In genomic region chr14:43821869-43822268, GRCm38 (mm10) we compare ENCODE assay signal across 22 mouse cellular contexts. TPM values are rescaled to one million over a fixed set of nuclear protein-coding genes. Genes with fewer than 3 reads are reported as not detected.
DNase-seq lines count a peak whose midpoint lies in the region; ATAC-seq lines count a peak whose summit lies in the region.
"Not testable (repeated sequence)": the region's sequence is repeated elsewhere in the genome, so short reads cannot be mapped to it uniquely, and the experiment has no call there.
"Had no signal": no experiment of that assay in that cellular context is flagged by ENCODE, and none has a peak within 500 bp of the region (broad histone marks: within the 10 kb centered on the region; RNA-seq: fewer than 3 reads in every experiment).

No protein-coding gene starts in this region.

- not testable (repeated sequence) for H3K36me3 ChIP-seq in heart, embryonic 12.5 days; liver, embryonic 11.5 days (ENCODE audit: control insufficient read depth, insufficient read depth, low read length); liver, embryonic 13.5 days

- H3K4me2 ChIP-seq in heart, embryonic 12.5 days; liver, embryonic 11.5 days; liver, embryonic 13.5 days: not testable (repeated sequence)

- H3K4me3 ChIP-seq in heart, embryonic 12.5 days; liver, embryonic 11.5 days (ENCODE audit: low read depth, low read length); liver, embryonic 13.5 days (replicated peaks): not testable (repeated sequence)

- not testable (repeated sequence) for H3K9ac ChIP-seq in heart, embryonic 12.5 days; liver, embryonic 11.5 days (ENCODE audit: low read depth, low read length); liver, embryonic 13.5 days

- H3K27me3 ChIP-seq in heart, embryonic 12.5 days (replicated peaks); liver, embryonic 11.5 days (replicated peaks; ENCODE audit: control insufficient read depth, insufficient read depth, low read length); liver, embryonic 13.5 days: not testable (repeated sequence)

- not testable (repeated sequence) for DNase-seq in liver, embryonic 11.5 days (ENCODE audit: low spot score); liver, embryonic 13.5 days

- not testable (repeated sequence) for H3K4me1 ChIP-seq in heart, embryonic 12.5 days (replicated peaks); liver, embryonic 11.5 days (replicated peaks; ENCODE audit: control insufficient read depth, insufficient read depth, low read length); liver, embryonic 13.5 days (replicated peaks)

- not testable (repeated sequence) for H3K9me3 ChIP-seq in heart, embryonic 12.5 days (replicated peaks); liver, embryonic 11.5 days (ENCODE audit: control insufficient read depth, low read length); liver, embryonic 13.5 days (replicated peaks)

- 53% methylated on average over 1 of the region's 2 CpGs for WGBS in heart, embryonic 12.5 days
- WGBS in liver, embryonic 11.5 days, result 39% methylated on average over 1 of the region's 2 CpGs
- 23% methylated on average over 1 of the region's 2 CpGs for WGBS in liver, embryonic 13.5 days (ENCODE audit: insufficient replicate concordance)

- H3K27ac ChIP-seq in heart, embryonic 12.5 days (ENCODE audit: poor library complexity, severe bottlenecking); liver, embryonic 11.5 days (ENCODE audit: low read depth, low read length); liver, embryonic 13.5 days: not testable (repeated sequence)

- peak; percentile 57; the same call in 1 of the 2 replicates for ATAC-seq in frontal cortex, adult (ENCODE audit: low TSS enrichment)
- ATAC-seq in heart, embryonic 12.5 days (ENCODE audit: insufficient number of reproducible peaks, low FRiP score), result 0 out of 2 replicates have a peak, but pooled peaks have one; percentile 45
- 0 out of 2 replicates have a peak, but pooled peaks have one; percentile 53 for ATAC-seq in liver, embryonic 11.5 days (replicated peaks; ENCODE audit: low FRiP score)
- ATAC-seq in liver, embryonic 13.5 days (ENCODE audit: low read depth), result peak; percentile 71; the same call in 1 of the 2 replicates
- peak; percentile 94 for ATAC-seq in megakaryocyte, adult 5-6 weeks (ENCODE audit: poor library complexity, severe bottlenecking)
- ATAC-seq in megakaryocyte-erythroid progenitor cell, adult 5-6 weeks (replicated peaks; ENCODE audit: low FRiP score, low TSS enrichment, poor library complexity, severe bottlenecking), result peak; percentile 83
- peak; percentile 73 for ATAC-seq in neutrophil, adult 5-6 weeks (ENCODE audit: extremely low read depth, insufficient number of reproducible peaks, low FRiP score, poor library complexity, severe bottlenecking)

RNA-seq across cellular contexts. Expression of gene Gm8180, which starts 37.3 kb away (rescaled TPM):
- not detected in 2 replicates for polyA plus RNA-seq in heart, embryonic 12.5 days (2016; fragmentation: Nextera tagmentation; extraction: Ambion mirVana)
- not detected in 2 replicates for polyA plus RNA-seq in liver, embryonic 11.5 days (2014; fragmentation: Nextera tagmentation; extraction: Ambion mirVana)
- not detected in 2 replicates for polyA plus RNA-seq in liver, embryonic 13.5 days (2015; fragmentation: Nextera tagmentation; extraction: Ambion mirVana)
- total RNA-seq in megakaryocyte, adult 5-6 weeks (2015), result not detected in 2 replicates
- total RNA-seq in megakaryocyte, adult 5-6 weeks (2017), result not detected in 2 replicates
- total RNA-seq in megakaryocyte-erythroid progenitor cell, adult 5-6 weeks (2014; fragmentation: Nextera tagmentation), result not detected in 2 replicates
- not detected in 2 replicates for total RNA-seq in megakaryocyte-erythroid progenitor cell, adult 5-6 weeks (2017)
- not detected in 2 replicates for total RNA-seq in neutrophil, adult 5-6 weeks (2017)
- total RNA-seq: adrenal gland, adult 2 months; adrenal gland, postnatal 10 days; adrenal gland, postnatal 25 days; adrenal gland, postnatal 4 days; ES-E14; MEL had no signal
- polyA plus RNA-seq: adrenal gland, adult 2 months; brain, embryonic 14.5 days; C2C12; cortical plate, adult 2 months; embryonic facial prominence, embryonic 10.5 days; embryonic facial prominence, embryonic 12.5 days; embryonic facial prominence, embryonic 14.5 days; forebrain, embryonic 11.5 days; forebrain, embryonic 13.5 days; forebrain, embryonic 15.5 days had no signal

RNA-seq across cellular contexts. Expression of gene Ear1, which starts 53.4 kb away (rescaled TPM):
- 0.26 TPM in 1 of 2 replicates, not detected in the other for polyA plus RNA-seq in heart, embryonic 12.5 days (2016; fragmentation: Nextera tagmentation; extraction: Ambion mirVana)
- polyA plus RNA-seq in liver, embryonic 11.5 days (2014; fragmentation: Nextera tagmentation; extraction: Ambion mirVana), result 4.4 and 10.1 TPM in 2 replicates
- polyA plus RNA-seq in liver, embryonic 13.5 days (2015; fragmentation: Nextera tagmentation; extraction: Ambion mirVana), result 9.1 and 12.0 TPM in 2 replicates
- 214 and 289 TPM in 2 replicates for total RNA-seq in megakaryocyte, adult 5-6 weeks (2015)
- 277 and 344 TPM in 2 replicates for total RNA-seq in megakaryocyte, adult 5-6 weeks (2017)
- total RNA-seq in megakaryocyte-erythroid progenitor cell, adult 5-6 weeks (2014; fragmentation: Nextera tagmentation), result not detected in 2 replicates
- total RNA-seq in megakaryocyte-erythroid progenitor cell, adult 5-6 weeks (2017), result not detected in 2 replicates
- total RNA-seq in neutrophil, adult 5-6 weeks (2017), result 1.6 and 4.5 TPM in 2 replicates
- total RNA-seq: adrenal gland, postnatal 25 days; ES-E14; MEL had no signal
- polyA plus RNA-seq: adrenal gland, adult 2 months; C2C12; cortical plate, adult 2 months; embryonic facial prominence, embryonic 10.5 days; embryonic facial prominence, embryonic 12.5 days; embryonic facial prominence, embryonic 14.5 days; forebrain, embryonic 11.5 days; forebrain, embryonic 13.5 days; forebrain, embryonic 15.5 days had no signal

Comparison
In these comparisons a context has a peak if more than half of its experiments do, and no peak if none do; other contexts are left out.
1. RNA of gene Ear1, which starts 53.4 kb away (total RNA-seq): 214 to 344 TPM in megakaryocyte, adult 5-6 weeks; 1.6 to 4.5 TPM in neutrophil, adult 5-6 weeks and not detected in megakaryocyte-erythroid progenitor cell, adult 5-6 weeks; every median in the first group is over 10 times any median in the second.
2. Peak in every context shown above with its lines, with median percentiles within 50 percentile points of each other: ATAC-seq.